Mouse (Mus musculus): ENCODE measurements around the gene Gm5767.

Gm5767 gene

GRCm38 (mm10) chr16:8670041-8671035 is 10.2 kb upstream of the Gm5767 start:
- peak; percentile 26 for DNase-seq (ENCODE audit: low read depth, low spot score)

GRCm38 (mm10) chr16:8671551-8672349 is 8.8 kb upstream of the Gm5767 start, which contains the start of gene Carhsp1:
Gene Carhsp1 (minus strand): TSS chr16:8672155.
- DNase-seq (ENCODE audit: low read depth, low spot score), result peak; percentile 96

GRCm38 (mm10) chr16:8672350-8672687 is 8.3 kb upstream of the Gm5767 start:
- no peak for DNase-seq (ENCODE audit: low read depth, low spot score)

- DNase-seq (ENCODE audit: low read depth, low spot score), result no peak
Measured at GRCm38 (mm10) chr16:8672811-8673210, 7.8 kb upstream of the Gm5767 start.

GRCm38 (mm10) chr16:8673343-8673742 is 7.2 kb upstream of the Gm5767 start:
- DNase-seq (ENCODE audit: low read depth, low spot score), result no peak

- DNase-seq (ENCODE audit: low read depth, low spot score), result peak; percentile 79
Measured at GRCm38 (mm10) chr16:8674165-8674564, 6.4 kb upstream of the Gm5767 start.

GRCm38 (mm10) chr16:8675559-8675958 is 5.0 kb upstream of the Gm5767 start:
- no peak for DNase-seq (ENCODE audit: low read depth, low spot score)

- no peak for DNase-seq (ENCODE audit: low read depth, low spot score)
Measured at GRCm38 (mm10) chr16:8676228-8676627, 4.3 kb upstream of the Gm5767 start.

- DNase-seq (ENCODE audit: low read depth, low spot score), result peak; percentile 58
Measured at GRCm38 (mm10) chr16:8676800-8677199, 3.8 kb upstream of the Gm5767 start.

GRCm38 (mm10) chr16:8678035-8678434 is 2.5 kb upstream of the Gm5767 start:
- DNase-seq (ENCODE audit: low read depth, low spot score), result no peak

- DNase-seq (ENCODE audit: low read depth, low spot score), result no peak
Measured at GRCm38 (mm10) chr16:8678676-8679075, 1.9 kb upstream of the Gm5767 start.

GRCm38 (mm10) chr16:8679780-8680179 is 790 bp upstream of the Gm5767 start:
- no peak for DNase-seq (ENCODE audit: low read depth, low spot score)

- DNase-seq (ENCODE audit: low read depth, low spot score), result no peak
Measured at GRCm38 (mm10) chr16:8685087-8685486, 4.5 kb downstream of the Gm5767 start.

- peak; percentile 75 for DNase-seq (ENCODE audit: low read depth, low spot score)
Measured at GRCm38 (mm10) chr16:8686121-8686870, 5.7 kb downstream of the Gm5767 start.

GRCm38 (mm10) chr16:8686871-8687535 is 6.4 kb downstream of the Gm5767 start:
- DNase-seq (ENCODE audit: low read depth, low spot score), result no peak

GRCm38 (mm10) chr16:8687559-8688112 is 7.1 kb downstream of the Gm5767 start:
- no peak for DNase-seq (ENCODE audit: low read depth, low spot score)

- no peak for DNase-seq (ENCODE audit: low read depth, low spot score)
Measured at GRCm38 (mm10) chr16:8689979-8690656, 9.5 kb downstream of the Gm5767 start.

- no peak for DNase-seq (ENCODE audit: low read depth, low spot score)
Measured at GRCm38 (mm10) chr16:8691206-8691605, 10.6 kb downstream of the Gm5767 start.

GRCm38 (mm10) chr16:8699556-8699955 is 19.0 kb downstream of the Gm5767 start:
- no peak for DNase-seq (ENCODE audit: low read depth, low spot score)

GRCm38 (mm10) chr16:8700586-8700985 is 20.0 kb downstream of the Gm5767 start:
- DNase-seq (ENCODE audit: low read depth, low spot score), result no peak
